Mouse (Mus musculus): ENCODE data around the gene Hist2h2ab. TPM values are rescaled to one million over a fixed set of nuclear protein-coding genes. Genes with fewer than 3 reads are reported as not detected.
"Not testable (repeated sequence)": the region's sequence is repeated elsewhere in the genome, so short reads cannot be mapped to it uniquely, and the experiment has no call there.

Hist2h2ab gene
- not detected in 2 replicates for polyA plus RNA-seq (2012; ENCODE audit: insufficient read depth, insufficient read length, missing spikeins)

- peaks cover 6% of the 10 kb centered on the region for H3K4me1 ChIP-seq (ENCODE audit: control insufficient read depth, insufficient read depth, insufficient read length, low read length)
- H3K4me3 ChIP-seq (ENCODE audit: insufficient read depth, low read depth, low read length): peak within 1 kb of the TSS; percentile 85
- peak within 1 kb of the TSS; percentile 89 for H3K27ac ChIP-seq (replicated peaks; ENCODE audit: low read depth, low read length)
Measured at GRCm38 (mm10) chr3:96219661-96220130, at the start of gene Hist2h2ab, which contains the start of gene Bola1. Gene Hist2h2ab (plus strand): TSS chr3:96219865. Gene Bola1 (minus strand): TSS chr3:96219709.

- Histone ChIP-seq H3K4me1 (ENCODE audit: control insufficient read depth, insufficient read depth, insufficient read length, low read length) (peaks cover 18% of the 10 kb centered on the region), H3K4me3 (ENCODE audit: insufficient read depth, low read depth, low read length) (peak overlapping the region; percentile 77; the same call in 1 of the 2 replicates), H3K27ac (replicated peaks; ENCODE audit: low read depth, low read length) (peak overlapping the region; percentile 96)
Measured at GRCm38 (mm10) chr3:96170276-96170675, 49.4 kb upstream of the Hist2h2ab start.

GRCm38 (mm10) chr3:96170976-96171545 is 48.6 kb upstream of the Hist2h2ab start:
- H3K27ac ChIP-seq (replicated peaks; ENCODE audit: low read depth, low read length): peak overlapping the region; percentile 96
- peaks cover 18% of the 10 kb centered on the region for H3K4me1 ChIP-seq (ENCODE audit: control insufficient read depth, insufficient read depth, insufficient read length, low read length)
- peak overlapping the region; percentile 77 for H3K4me3 ChIP-seq (ENCODE audit: insufficient read depth, low read depth, low read length)

- peak overlapping the region; percentile 77 for H3K4me3 ChIP-seq (ENCODE audit: insufficient read depth, low read depth, low read length)
- peak overlapping the region; percentile 96 for H3K27ac ChIP-seq (replicated peaks; ENCODE audit: low read depth, low read length)
- H3K4me1 ChIP-seq (ENCODE audit: control insufficient read depth, insufficient read depth, insufficient read length, low read length): peaks cover 18% of the 10 kb centered on the region
Measured at GRCm38 (mm10) chr3:96171583-96172196, 48.0 kb upstream of the Hist2h2ab start.

GRCm38 (mm10) chr3:96172197-96173178 is 47.2 kb upstream of the Hist2h2ab start, which contains the start of gene Sf3b4:
Gene Sf3b4 (plus strand): TSS chr3:96172332.
- Histone ChIP-seq H3K4me3 (ENCODE audit: insufficient read depth, low read depth, low read length) (peak within 1 kb of the TSS; percentile 98), H3K4me1 (ENCODE audit: control insufficient read depth, insufficient read depth, insufficient read length, low read length) (peaks cover 18% of the 10 kb centered on the region), H3K27ac (replicated peaks; ENCODE audit: low read depth, low read length) (peak within 1 kb of the TSS; percentile 96)

GRCm38 (mm10) chr3:96173185-96173584 is 46.5 kb upstream of the Hist2h2ab start:
- Histone ChIP-seq H3K4me1 (ENCODE audit: control insufficient read depth, insufficient read depth, insufficient read length, low read length) (peaks cover 18% of the 10 kb centered on the region), H3K4me3 (ENCODE audit: insufficient read depth, low read depth, low read length) (peak overlapping the region; percentile 98), H3K27ac (replicated peaks; ENCODE audit: low read depth, low read length) (no peak overlapping the region)

GRCm38 (mm10) chr3:96174042-96174441 is 45.6 kb upstream of the Hist2h2ab start:
- H3K4me1 ChIP-seq (ENCODE audit: control insufficient read depth, insufficient read depth, insufficient read length, low read length): peaks cover 18% of the 10 kb centered on the region
- H3K4me3 ChIP-seq (ENCODE audit: insufficient read depth, low read depth, low read length); H3K27ac ChIP-seq (replicated peaks; ENCODE audit: low read depth, low read length): not testable (repeated sequence)

GRCm38 (mm10) chr3:96175251-96175650 is 44.4 kb upstream of the Hist2h2ab start:
- H3K4me3 ChIP-seq (ENCODE audit: insufficient read depth, low read depth, low read length): no peak overlapping the region
- H3K27ac ChIP-seq (replicated peaks; ENCODE audit: low read depth, low read length): no peak overlapping the region
- H3K4me1 ChIP-seq (ENCODE audit: control insufficient read depth, insufficient read depth, insufficient read length, low read length): peaks cover 16% of the 10 kb centered on the region

- H3K4me3 ChIP-seq (ENCODE audit: insufficient read depth, low read depth, low read length): no peak overlapping the region
- no peaks in the 10 kb centered on the region; the same call in 1 of the 2 replicates for H3K4me1 ChIP-seq (ENCODE audit: control insufficient read depth, insufficient read depth, insufficient read length, low read length)
- H3K27ac ChIP-seq (replicated peaks; ENCODE audit: low read depth, low read length): no peak overlapping the region
Measured at GRCm38 (mm10) chr3:96178427-96178826, 41.2 kb upstream of the Hist2h2ab start.

GRCm38 (mm10) chr3:96178902-96179301 is 40.8 kb upstream of the Hist2h2ab start:
- H3K4me3 ChIP-seq (ENCODE audit: insufficient read depth, low read depth, low read length): no peak overlapping the region
- H3K4me1 ChIP-seq (ENCODE audit: control insufficient read depth, insufficient read depth, insufficient read length, low read length): no peaks in the 10 kb centered on the region; the same call in 1 of the 2 replicates
- H3K27ac ChIP-seq (replicated peaks; ENCODE audit: low read depth, low read length): no peak overlapping the region

GRCm38 (mm10) chr3:96179531-96179930 is 40.1 kb upstream of the Hist2h2ab start:
- H3K4me1 ChIP-seq (ENCODE audit: control insufficient read depth, insufficient read depth, insufficient read length, low read length): no peaks in the 10 kb centered on the region
- no peak overlapping the region for H3K4me3 ChIP-seq (ENCODE audit: insufficient read depth, low read depth, low read length)
- no peak overlapping the region for H3K27ac ChIP-seq (replicated peaks; ENCODE audit: low read depth, low read length)

GRCm38 (mm10) chr3:96180727-96181477 is 38.8 kb upstream of the Hist2h2ab start, which contains the start of gene Sv2a:
Gene Sv2a (plus strand): TSS chr3:96181151.
- Histone ChIP-seq H3K27ac (replicated peaks; ENCODE audit: low read depth, low read length) (no peak within 1 kb of the TSS), H3K4me3 (ENCODE audit: insufficient read depth, low read depth, low read length) (peak within 1 kb of the TSS; percentile 31; the same call in 1 of the 2 replicates), H3K4me1 (ENCODE audit: control insufficient read depth, insufficient read depth, insufficient read length, low read length) (no peaks in the 10 kb centered on the region)

GRCm38 (mm10) chr3:96181510-96182381 is 37.9 kb upstream of the Hist2h2ab start:
- Histone ChIP-seq H3K4me1 (ENCODE audit: control insufficient read depth, insufficient read depth, insufficient read length, low read length) (no peaks in the 10 kb centered on the region), H3K27ac (replicated peaks; ENCODE audit: low read depth, low read length) (no peak overlapping the region), H3K4me3 (ENCODE audit: insufficient read depth, low read depth, low read length) (no peak overlapping the region)
